11 mouse cellular contexts compared by ENCODE assay signal in genomic region chr7:132641606-132642005, GRCm38 (mm10). TPM values are rescaled to one million over a fixed set of nuclear protein-coding genes. Genes with fewer than 3 reads are reported as not detected.
"Had no signal": no experiment of that assay in that cellular context is flagged by ENCODE, and none has a peak within 500 bp of the region (broad histone marks: within the 10 kb centered on the region; RNA-seq: fewer than 3 reads in every experiment).

No protein-coding gene starts in this region.

- H3K4me2 ChIP-seq: limb, embryonic 15.5 days; liver, embryonic 12.5 days; lung, embryonic 14.5 days; neural tube, embryonic 12.5 days had no signal

- H3K9me3 ChIP-seq: limb, embryonic 15.5 days; liver, embryonic 12.5 days; midbrain, embryonic 10.5 days; neural tube, embryonic 12.5 days had no signal

- H3K36me3 ChIP-seq: limb, embryonic 15.5 days; liver, embryonic 12.5 days; midbrain, embryonic 10.5 days; neural tube, embryonic 12.5 days had no signal

- H3K27ac ChIP-seq: limb, embryonic 15.5 days; liver, embryonic 12.5 days; neural tube, embryonic 12.5 days had no signal

- ATAC-seq: liver, embryonic 12.5 days had no signal

- DNase-seq: thymus, postnatal 14 days had no signal

- H3K4me3 ChIP-seq: limb, embryonic 15.5 days; liver, embryonic 12.5 days; midbrain, embryonic 10.5 days; neural tube, embryonic 12.5 days had no signal

- H3K4me1 ChIP-seq: liver, embryonic 12.5 days had no signal

- H3K27me3 ChIP-seq: limb, embryonic 15.5 days; liver, embryonic 12.5 days; neural tube, embryonic 12.5 days had no signal

- H3K9ac ChIP-seq: limb, embryonic 15.5 days; liver, embryonic 12.5 days; lung, embryonic 14.5 days; neural tube, embryonic 12.5 days had no signal

RNA-seq across cellular contexts. Expression of gene Nkx1-2, which starts 42.2 kb away (rescaled TPM):
- total RNA-seq: left cerebral cortex, postnatal 25 days; megakaryocyte, adult 5-6 weeks; monocyte, adult 5-6 weeks had no signal
- polyA plus RNA-seq: liver, embryonic 12.5 days; liver, embryonic 16.5 days; lung, embryonic 14.5 days; stomach, embryonic 16.5 days had no signal
